Mouse (Mus musculus) hindbrain, postnatal 0 days (tissue): ENCODE results near the gene Olfr1158. TPM values are rescaled to one million over a fixed set of nuclear protein-coding genes. Genes with fewer than 3 reads are reported as not detected.

Source experiments
- ATAC-seq: fragments of 200-750 bp; cut with Nextera tagmentation; 2 replicates; pipeline ENCODE4 v1.8.0; 2017; ENCODE audit warnings: mild to moderate bottlenecking, moderate TSS enrichment, moderate library complexity
- DNase-seq: peaks from one replicate; pipeline ENCODE4 v3.0.0-alpha.2; 2015; ENCODE audit warnings: low spot score
- H3K27ac ChIP-seq: fragments of 300-500 bp; sonication (generic); 2 replicates; pipeline ENCODE4 v1.5.1; 2014; ENCODE audit warnings: mild to moderate bottlenecking
- H3K27me3 ChIP-seq: fragments of 300-500 bp; sonication (generic); 2 replicates; pipeline ENCODE4 v1.6.1; 2014; ENCODE audit warnings: low read length, mixed read lengths; ENCODE audit not compliant: insufficient read depth
- H3K36me3 ChIP-seq: fragments of 300-500 bp; sonication (generic); 2 replicates; pipeline ENCODE4 v1.6.1; 2014; ENCODE audit warnings: low read length, mixed read lengths; ENCODE audit not compliant: insufficient read depth
- H3K4me1 ChIP-seq: fragments of 300-500 bp; sonication (generic); 2 replicates; pipeline ENCODE4 v1.6.1; 2014; ENCODE audit warnings: antibody characterized with exemption, low read length, mixed read lengths; ENCODE audit not compliant: insufficient read depth
- H3K4me2 ChIP-seq: fragments of 300-500 bp; sonication (generic); 2 replicates; pipeline ENCODE4 v1.6.1; 2014; ENCODE audit warnings: low read depth, mild to moderate bottlenecking, low read length, moderate library complexity, mixed read lengths
- H3K4me3 ChIP-seq: fragments of 300-500 bp; sonication (generic); 2 replicates; pipeline ENCODE4 v1.5.1; 2014; ENCODE audit warnings: low read length
- H3K9ac ChIP-seq: fragments of 300-500 bp; sonication (generic); replicated peaks from 2 replicates; pipeline ENCODE4 v1.6.1; 2014; ENCODE audit warnings: mild to moderate bottlenecking, low read length, moderate library complexity, mixed read lengths
- H3K9me3 ChIP-seq: fragments of 300-500 bp; sonication (generic); 2 replicates; pipeline ENCODE4 v1.6.1; 2016; ENCODE audit warnings: low read length, mixed read lengths
- CTCF ChIP-seq: IDR thresholded peaks from 2 replicates; pipeline ENCODE4 v1.5.1; 2016; ENCODE audit warnings: antibody characterized with exemption, control low read depth, low read depth
- polyA plus RNA-seq: library from polyadenylated mRNA; unstranded; fragments of >200 nt; fragmentation: Nextera tagmentation; extraction: Ambion mirVana; gene quantifications from 2 replicates; pipeline ENCODE4 v1.2.1, GENCODE M21; 2015
- total RNA-seq: library from RNA; depleted of rRNA; stranded (reverse); fragments of >200 nt; gene quantifications from 2 replicates; pipeline ENCODE4 v1.2.3, GENCODE M21; 2014; rRNA removed

The Olfr1158 gene
- total and polyA plus RNA-seq, 2 experiments from 2014 or later = not detected

DNA sequence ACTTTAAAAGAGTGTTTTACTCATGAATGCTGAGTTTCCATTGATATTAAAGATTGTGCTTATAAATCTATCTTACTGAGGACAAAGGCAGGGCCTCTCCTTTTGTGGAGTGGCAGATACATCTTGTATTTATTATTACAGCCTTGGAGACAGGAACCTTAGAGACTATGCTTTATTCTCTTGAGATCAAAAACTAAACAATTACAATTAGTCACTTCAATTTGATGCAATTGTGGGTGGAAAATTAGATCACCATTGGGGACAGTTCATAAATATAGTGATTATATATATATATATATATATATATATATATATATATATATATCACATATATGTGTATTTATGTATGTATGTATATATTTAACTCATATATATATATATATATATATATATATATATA lies 47.7 kb downstream of the Olfr1158 start, which contains the start of gene Olfr73:
Gene Olfr73 (minus strand): TSS at position 101 of the 400 bp plus-strand sequence.
- H3K9ac ChIP-seq = no peak within 1 kb of the TSS
- ATAC-seq = no peak
- DNase-seq = no peak
- TF ChIP-seq CTCF = no peak
- H3K9me3 ChIP-seq = no peaks in the 10 kb centered on the region
- no peak within 1 kb of the TSS for H3K4me2 ChIP-seq
- H3K4me1 ChIP-seq = no peaks in the 10 kb centered on the region
- no peak within 1 kb of the TSS for H3K27ac ChIP-seq
- H3K36me3 ChIP-seq = no peaks in the 10 kb centered on the region
- H3K27me3 ChIP-seq = no peaks in the 10 kb centered on the region
- no peak within 1 kb of the TSS for H3K4me3 ChIP-seq

Other genes starting within 250 kb of the Olfr1158 start
- not detected in 2 replicates for gene Olfr1140, start 246.4 kb upstream of the Olfr1158 start, total RNA-seq
- gene Olfr1140, start 246.4 kb upstream of the Olfr1158 start, polyA plus RNA-seq = 0.20 TPM in 1 of 2 replicates, not detected in the other
- not detected in 2 replicates for gene Olfr1141, start 236.1 kb upstream of the Olfr1158 start, total RNA-seq
- gene Olfr1141, start 236.1 kb upstream of the Olfr1158 start, polyA plus RNA-seq = not detected in 2 replicates
- not detected in 2 replicates for gene Olfr152, start 210.6 kb upstream of the Olfr1158 start, total RNA-seq
- gene Olfr152, start 210.6 kb upstream of the Olfr1158 start, polyA plus RNA-seq = not detected in 2 replicates
- gene Olfr1143, start 189.5 kb upstream of the Olfr1158 start, total RNA-seq = not detected in 2 replicates
- gene Olfr1143, start 189.5 kb upstream of the Olfr1158 start, polyA plus RNA-seq = not detected in 2 replicates
- gene Olfr1145, start 180.3 kb upstream of the Olfr1158 start, total RNA-seq = not detected in 2 replicates
- gene Olfr1145, start 180.3 kb upstream of the Olfr1158 start, polyA plus RNA-seq = not detected in 2 replicates
- not detected in 2 replicates for gene Olfr1148, start 159.6 kb upstream of the Olfr1158 start, total RNA-seq
- gene Olfr1148, start 159.6 kb upstream of the Olfr1158 start, polyA plus RNA-seq = not detected in 2 replicates
- gene Olfr1150-ps1, start 146.1 kb upstream of the Olfr1158 start, total RNA-seq = not detected in 2 replicates
- gene Olfr1150-ps1, start 146.1 kb upstream of the Olfr1158 start, polyA plus RNA-seq = not detected in 2 replicates
- gene Olfr1151, start 134.3 kb upstream of the Olfr1158 start, total RNA-seq = not detected in 2 replicates
- not detected in 2 replicates for gene Olfr1151, start 134.3 kb upstream of the Olfr1158 start, polyA plus RNA-seq
- not detected in 2 replicates for gene Olfr1152, start 123.6 kb upstream of the Olfr1158 start, total RNA-seq
- gene Olfr1152, start 123.6 kb upstream of the Olfr1158 start, polyA plus RNA-seq = not detected in 2 replicates
- gene Olfr1153, start 95.2 kb upstream of the Olfr1158 start, total RNA-seq = not detected in 2 replicates
- not detected in 2 replicates for gene Olfr1153, start 95.2 kb upstream of the Olfr1158 start, polyA plus RNA-seq
- not detected in 2 replicates for gene Olfr1154, start 84.9 kb upstream of the Olfr1158 start, total RNA-seq
- gene Olfr1154, start 84.9 kb upstream of the Olfr1158 start, polyA plus RNA-seq = not detected in 2 replicates
- not detected in 2 replicates for gene Olfr1155, start 45.0 kb upstream of the Olfr1158 start, total RNA-seq
- not detected in 2 replicates for gene Olfr1155, start 45.0 kb upstream of the Olfr1158 start, polyA plus RNA-seq
- gene Olfr1156, start 37.0 kb upstream of the Olfr1158 start, total RNA-seq = not detected in 2 replicates
- not detected in 2 replicates for gene Olfr1156, start 37.0 kb upstream of the Olfr1158 start, polyA plus RNA-seq
- gene Olfr1157, start 21.8 kb upstream of the Olfr1158 start, total RNA-seq = not detected in 2 replicates
- gene Olfr1157, start 21.8 kb upstream of the Olfr1158 start, polyA plus RNA-seq = not detected in 2 replicates
- gene Olfr74, start 15.4 kb upstream of the Olfr1158 start, total RNA-seq = not detected in 2 replicates
- not detected in 2 replicates for gene Olfr74, start 15.4 kb upstream of the Olfr1158 start, polyA plus RNA-seq
- not detected in 2 replicates for gene Olfr1160, start 18.2 kb downstream of the Olfr1158 start, total RNA-seq
- gene Olfr1160, start 18.2 kb downstream of the Olfr1158 start, polyA plus RNA-seq = not detected in 2 replicates
- gene Olfr1161, start 32.7 kb downstream of the Olfr1158 start, total RNA-seq = not detected in 2 replicates
- gene Olfr1161, start 32.7 kb downstream of the Olfr1158 start, polyA plus RNA-seq = not detected in 2 replicates
- not detected in 2 replicates for gene Olfr73, start 47.6 kb downstream of the Olfr1158 start, total RNA-seq
- gene Olfr73, start 47.6 kb downstream of the Olfr1158 start, polyA plus RNA-seq = not detected in 2 replicates
- gene Olfr1162, start 61.0 kb downstream of the Olfr1158 start, total RNA-seq = not detected in 2 replicates
- not detected in 2 replicates for gene Olfr1162, start 61.0 kb downstream of the Olfr1158 start, polyA plus RNA-seq
- gene Olfr1163, start 81.7 kb downstream of the Olfr1158 start, total RNA-seq = not detected in 2 replicates
- not detected in 2 replicates for gene Olfr1163, start 81.7 kb downstream of the Olfr1158 start, polyA plus RNA-seq
- not detected in 2 replicates for gene Olfr1164, start 103.9 kb downstream of the Olfr1158 start, total RNA-seq
- gene Olfr1164, start 103.9 kb downstream of the Olfr1158 start, polyA plus RNA-seq = not detected in 2 replicates
- gene Olfr1166, start 138.2 kb downstream of the Olfr1158 start, total RNA-seq = not detected in 2 replicates
- gene Olfr1166, start 138.2 kb downstream of the Olfr1158 start, polyA plus RNA-seq = not detected in 2 replicates
- gene Olfr1167, start 165.1 kb downstream of the Olfr1158 start, total RNA-seq = not detected in 2 replicates
- not detected in 2 replicates for gene Olfr1167, start 165.1 kb downstream of the Olfr1158 start, polyA plus RNA-seq
- gene Olfr1168, start 191.8 kb downstream of the Olfr1158 start, total RNA-seq = not detected in 2 replicates
- not detected in 2 replicates for gene Olfr1168, start 191.8 kb downstream of the Olfr1158 start, polyA plus RNA-seq
- gene Olfr1170, start 238.2 kb downstream of the Olfr1158 start, total RNA-seq = not detected in 2 replicates
- gene Olfr1170, start 238.2 kb downstream of the Olfr1158 start, polyA plus RNA-seq = not detected in 2 replicates